Mouse (Mus musculus) lung, postnatal 0 days (tissue): ENCODE results near the gene Cnot10. TPM values are rescaled to one million over a fixed set of nuclear protein-coding genes. Genes with fewer than 3 reads are reported as not detected.
A peak's percentile ranks its signal among the peaks of the same experiment; 100 is the strongest.

Experiments used
- ATAC-seq: fragments of 200-750 bp; cut with Nextera tagmentation; 2 replicates; pipeline ENCODE4 v1.8.0; 2017; ENCODE audit warnings: moderate library complexity
- DNase-seq: peaks from one replicate; pipeline ENCODE4 v3.0.0-alpha.2; 2016; ENCODE audit warnings: low spot score
- H3K27ac ChIP-seq: fragments of 300-500 bp; sonication (generic); 2 replicates; pipeline ENCODE4 v1.5.1; 2014; ENCODE audit warnings: antibody characterized with exemption, mild to moderate bottlenecking, low read length, mixed read lengths
- H3K27me3 ChIP-seq: fragments of 300-500 bp; sonication (generic); replicated peaks from 2 replicates; pipeline ENCODE4 v1.6.1; 2014; ENCODE audit warnings: low read length, mixed read lengths; ENCODE audit not compliant: insufficient read depth
- H3K36me3 ChIP-seq: fragments of 300-500 bp; sonication (generic); 2 replicates; pipeline ENCODE4 v1.6.1; 2014; ENCODE audit warnings: low read length, mixed read lengths; ENCODE audit not compliant: insufficient read depth
- H3K4me1 ChIP-seq: fragments of 300-500 bp; sonication (generic); 2 replicates; pipeline ENCODE4 v1.6.1; 2014; ENCODE audit warnings: antibody characterized with exemption, low read depth, low read length, mixed read lengths; ENCODE audit not compliant: insufficient read depth
- H3K4me2 ChIP-seq: fragments of 300-500 bp; sonication (generic); replicated peaks from 2 replicates; pipeline ENCODE4 v1.6.1; 2014; ENCODE audit warnings: low read depth, mild to moderate bottlenecking, low read length, moderate library complexity, mixed read lengths
- H3K4me3 ChIP-seq: fragments of 300-500 bp; sonication (generic); 2 replicates; pipeline ENCODE4 v1.5.1; 2014; ENCODE audit warnings: low read depth, low read length
- H3K9ac ChIP-seq: fragments of 300-500 bp; sonication (generic); replicated peaks from 2 replicates; pipeline ENCODE4 v1.6.1; 2014; ENCODE audit warnings: low read depth, mild to moderate bottlenecking
- H3K9me3 ChIP-seq: fragments of 300-500 bp; sonication (generic); 2 replicates; pipeline ENCODE4 v1.6.1; 2016; ENCODE audit warnings: low read length, mixed read lengths
- CTCF ChIP-seq: IDR thresholded peaks from 2 replicates; pipeline ENCODE4 v1.5.1; 2016; ENCODE audit warnings: antibody characterized with exemption, mild to moderate bottlenecking
- EP300 ChIP-seq: IDR thresholded peaks from 2 replicates; pipeline ENCODE4 v1.6.1; 2016; ENCODE audit warnings: antibody characterized with exemption, mild to moderate bottlenecking, control low read depth
- WGBS: fragments of 180-500 bp; shearing (Covaris S2); extraction: QIAGEN DNeasy Blood & Tissue Kit; methylation state at CpG from one replicate; pipeline ENCODE4 v1.1.7; 2014; 5-methylcytosine and 5-hydroxymethylcytosine counted together
- polyA plus RNA-seq: library from polyadenylated mRNA; unstranded; fragments of >200 nt; fragmentation: Nextera tagmentation; extraction: Ambion mirVana; gene quantifications from 2 replicates; pipeline ENCODE4 v1.2.1, GENCODE M21; 2015

The Cnot10 gene
- polyA plus RNA-seq, 1 experiment from 2014 or later: 30.8 TPM

DNA sequence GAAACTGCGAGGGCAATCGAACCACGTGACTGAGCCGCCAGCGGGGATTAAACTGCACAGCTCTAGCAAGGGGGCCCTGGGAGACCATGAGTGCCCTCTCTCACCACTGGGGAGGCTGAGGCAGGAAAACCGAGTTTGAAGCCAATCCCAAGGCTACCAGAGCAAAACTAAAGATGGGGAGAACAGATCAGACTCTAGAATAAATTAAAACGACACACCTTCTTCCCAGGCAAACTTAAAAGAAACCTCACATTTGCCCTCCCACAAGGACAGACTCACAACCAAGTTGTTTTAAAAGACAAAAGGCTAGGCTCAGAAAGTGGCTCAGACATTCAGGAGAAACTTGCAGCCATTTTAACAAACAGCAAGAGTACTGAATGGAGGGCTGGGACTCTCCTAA is 82.9 kb downstream of the Cnot10 start:
- ATAC-seq: no peak
- Histone ChIP-seq H3K27ac (no peak overlapping the region), H3K4me2 (no peak overlapping the region), H3K9me3 (no peaks in the 10 kb centered on the region), H3K4me3 (no peak overlapping the region), H3K4me1 (peaks cover 3% of the 10 kb centered on the region; the same call in 1 of the 2 replicates), H3K36me3 (no peaks in the 10 kb centered on the region), H3K27me3 (0 out of 2 replicates have a peak, but pooled peaks cover 10% of the 10 kb centered on the region), H3K9ac (no peak overlapping the region)
- TF ChIP-seq CTCF (no peak), EP300 (no peak)
- 35% methylated on average over 7 of the region's 7 CpGs for WGBS
- DNase-seq: no peak

DNA sequence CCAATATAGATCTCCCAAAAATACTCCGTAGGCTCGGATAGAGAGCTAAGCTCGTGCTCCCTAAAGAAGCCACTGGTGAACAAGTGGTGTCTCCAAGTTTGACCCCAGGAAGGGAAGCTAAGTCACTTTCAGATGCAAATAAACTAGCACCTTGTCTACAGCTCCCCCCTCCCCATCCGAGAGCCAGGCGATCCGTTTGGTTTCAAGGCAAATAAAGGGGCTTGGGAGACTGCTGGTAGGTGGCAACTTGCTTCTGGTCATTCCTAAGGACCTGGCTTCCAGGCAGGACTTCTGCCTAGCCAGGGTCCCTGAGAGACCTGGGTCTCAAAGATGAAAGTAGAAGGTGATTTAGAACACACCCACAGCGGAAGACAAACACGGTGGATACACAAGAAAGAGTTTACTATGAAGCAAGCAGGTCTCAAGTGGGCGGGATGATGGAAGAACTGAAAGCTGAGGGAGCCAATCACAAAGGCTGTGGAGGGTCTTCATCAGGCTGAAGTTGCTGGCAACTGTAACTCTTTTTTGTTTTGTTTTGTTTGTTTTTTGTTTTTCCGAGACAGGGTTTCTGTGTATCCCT is 83.6 kb downstream of the Cnot10 start:
- 0 out of 2 replicates have a peak, but pooled peaks cover 7% of the 10 kb centered on the region for H3K27me3 ChIP-seq
- no peaks in the 10 kb centered on the region for H3K9me3 ChIP-seq
- peaks cover 1% of the 10 kb centered on the region; the same call in 1 of the 2 replicates for H3K4me1 ChIP-seq
- no peak overlapping the region for H3K9ac ChIP-seq
- no peak overlapping the region for H3K4me3 ChIP-seq
- TF ChIP-seq EP300 (no peak), CTCF (no peak)
- 0 out of 2 replicates have a peak overlapping the region, but pooled peaks have one; percentile 4 for H3K4me2 ChIP-seq
- ATAC-seq (no peak), DNase-seq (no peak)
- H3K36me3 ChIP-seq: no peaks in the 10 kb centered on the region
- H3K27ac ChIP-seq: no peak overlapping the region
- WGBS: 60% methylated on average over 10 of the region's 10 CpGs

DNA sequence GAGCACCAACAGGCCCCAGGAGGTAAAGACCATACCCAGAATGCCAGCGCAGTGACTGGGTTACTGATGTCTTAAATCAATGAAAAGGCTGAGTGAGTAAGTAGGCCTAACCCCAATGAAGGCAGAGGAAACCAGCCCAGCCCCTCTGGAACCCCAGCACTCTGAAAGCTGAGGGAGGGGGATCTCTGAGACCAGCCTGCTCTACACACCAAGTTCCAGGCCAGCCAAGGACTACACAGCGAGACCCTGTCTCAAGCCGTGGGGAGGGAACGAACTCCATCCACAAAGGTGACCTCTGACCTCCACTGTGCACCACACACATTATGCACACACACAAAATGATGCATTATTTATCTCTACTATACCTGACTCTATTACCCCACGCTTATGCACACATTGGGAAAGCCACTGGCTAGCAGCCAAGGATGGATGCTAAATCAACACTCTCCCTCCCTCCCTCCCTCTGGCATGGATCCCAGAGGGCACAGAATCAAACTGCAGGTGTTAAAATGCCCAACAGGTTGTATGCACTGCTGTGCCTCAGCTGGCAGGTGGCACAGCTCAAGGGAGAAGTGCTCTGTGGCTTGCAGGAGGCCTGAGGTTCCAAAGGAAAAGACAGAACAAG is 85.5 kb downstream of the Cnot10 start:
- Histone ChIP-seq H3K36me3 (no peaks in the 10 kb centered on the region), H3K9me3 (no peaks in the 10 kb centered on the region), H3K9ac (no peak overlapping the region), H3K27me3 (no peaks in the 10 kb centered on the region), H3K4me2 (no peak overlapping the region), H3K27ac (no peak overlapping the region), H3K4me3 (no peak overlapping the region), H3K4me1 (no peaks in the 10 kb centered on the region)
- DNase-seq (peak; percentile 81), ATAC-seq (peak; percentile 88)
- TF ChIP-seq CTCF (no peak; the same call in 1 of the 2 replicates), EP300 (no peak)
- 41% methylated on average over 5 of the region's 5 CpGs for WGBS

DNA sequence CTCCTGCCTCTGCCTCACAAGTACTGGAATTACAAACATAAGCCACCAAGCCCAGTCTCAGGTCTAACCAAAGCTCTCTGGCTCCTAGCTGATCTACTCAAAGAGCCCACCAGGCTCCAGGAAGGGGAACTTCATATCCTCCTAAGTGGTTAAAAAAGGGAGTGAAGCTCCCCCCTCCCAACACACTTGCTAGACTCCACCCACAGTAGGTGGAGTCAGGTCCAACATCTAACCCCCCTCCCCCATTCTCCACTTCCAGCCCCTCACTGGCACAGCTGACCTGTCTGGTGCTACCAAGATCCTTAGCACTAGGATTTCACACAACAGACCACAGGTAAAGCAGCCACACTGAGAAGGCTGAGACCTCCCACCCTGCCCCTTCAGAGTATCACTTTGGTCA is 86.2 kb downstream of the Cnot10 start:
- H3K4me1 ChIP-seq: no peaks in the 10 kb centered on the region
- no peak for DNase-seq
- H3K27me3 ChIP-seq: no peaks in the 10 kb centered on the region
- H3K9ac ChIP-seq: no peak overlapping the region
- H3K4me3 ChIP-seq: no peak overlapping the region
- TF ChIP-seq EP300 (no peak), CTCF (no peak)
- no peak for ATAC-seq
- no peaks in the 10 kb centered on the region for H3K36me3 ChIP-seq
- no peaks in the 10 kb centered on the region for H3K9me3 ChIP-seq
- no peak overlapping the region for H3K4me2 ChIP-seq
- H3K27ac ChIP-seq: no peak overlapping the region

DNA sequence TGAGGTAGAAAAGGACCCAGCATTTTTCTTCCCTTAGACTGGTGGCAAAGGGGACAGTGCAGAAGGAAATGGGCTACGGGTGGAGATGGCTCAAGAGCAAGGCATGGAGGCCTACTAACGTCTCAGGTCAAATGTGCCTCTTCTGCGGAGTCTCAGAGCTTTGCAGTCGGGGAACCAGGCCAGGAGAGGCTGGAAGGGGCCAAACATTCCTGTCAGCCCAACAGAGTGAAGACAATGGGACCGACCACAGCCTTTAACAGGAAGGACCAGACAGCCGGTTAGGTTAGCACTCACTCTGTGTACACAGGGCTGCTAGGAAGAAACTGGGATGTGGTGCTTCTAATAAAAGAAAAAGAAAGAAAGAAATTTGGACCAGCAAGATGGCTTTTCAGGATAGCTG is 90.0 kb downstream of the Cnot10 start:
- no peak overlapping the region for H3K9ac ChIP-seq

DNA sequence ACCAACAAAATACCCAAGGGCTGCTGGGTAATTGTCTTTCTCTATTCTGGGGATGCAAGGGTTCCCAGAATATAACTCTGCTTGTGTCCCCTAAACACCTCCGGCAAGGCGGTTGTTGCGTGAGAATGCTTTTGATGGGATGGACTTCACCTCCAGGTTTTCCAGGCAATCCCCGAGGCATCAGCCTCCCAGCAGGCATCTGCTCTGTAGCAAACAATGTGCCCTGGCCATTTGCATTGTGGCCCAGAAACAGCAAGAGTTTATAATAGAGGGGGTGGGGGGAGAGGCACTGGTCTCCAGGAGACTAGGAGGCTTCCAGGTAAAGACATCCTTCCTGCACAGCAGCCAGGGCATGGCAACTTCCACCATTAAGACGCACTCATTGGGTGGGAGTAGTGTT is 90.9 kb downstream of the Cnot10 start:
- no peak overlapping the region for H3K4me3 ChIP-seq
- ATAC-seq (no peak), DNase-seq (no peak)
- H3K4me2 ChIP-seq: no peak overlapping the region
- H3K9ac ChIP-seq: no peak overlapping the region
- WGBS: 74% methylated on average over 5 of the region's 5 CpGs
- H3K27me3 ChIP-seq: no peaks in the 10 kb centered on the region
- H3K4me1 ChIP-seq: peaks cover 4% of the 10 kb centered on the region; the same call in 1 of the 2 replicates
- H3K27ac ChIP-seq: no peak overlapping the region
- H3K36me3 ChIP-seq: no peaks in the 10 kb centered on the region
- TF ChIP-seq CTCF (no peak), EP300 (no peak)
- H3K9me3 ChIP-seq: no peaks in the 10 kb centered on the region

More for the DNA sequence above, 90.0 kb downstream of the Cnot10 start:
- Histone ChIP-seq H3K36me3 (no peaks in the 10 kb centered on the region), H3K9me3 (no peaks in the 10 kb centered on the region), H3K4me1 (no peaks in the 10 kb centered on the region), H3K4me3 (no peak overlapping the region), H3K4me2 (no peak overlapping the region), H3K27me3 (no peaks in the 10 kb centered on the region), H3K27ac (no peak overlapping the region)
- 11% methylated on average over 6 of the region's 6 CpGs for WGBS
- ATAC-seq: no peak
- no peak for TF ChIP-seq CTCF
- DNase-seq: no peak
